Mouse (Mus musculus) cerebellum, postnatal 14 days (tissue): ENCODE measurements around the gene Ttc39b.

ENCODE experiments used
- DNase-seq, 2 experiments: peaks; one replicate each; pipeline ENCODE4 v3.0.0; 2021; ENCODE audit warnings: mixed read lengths in 2 of 2

Ttc39b gene

DNA sequence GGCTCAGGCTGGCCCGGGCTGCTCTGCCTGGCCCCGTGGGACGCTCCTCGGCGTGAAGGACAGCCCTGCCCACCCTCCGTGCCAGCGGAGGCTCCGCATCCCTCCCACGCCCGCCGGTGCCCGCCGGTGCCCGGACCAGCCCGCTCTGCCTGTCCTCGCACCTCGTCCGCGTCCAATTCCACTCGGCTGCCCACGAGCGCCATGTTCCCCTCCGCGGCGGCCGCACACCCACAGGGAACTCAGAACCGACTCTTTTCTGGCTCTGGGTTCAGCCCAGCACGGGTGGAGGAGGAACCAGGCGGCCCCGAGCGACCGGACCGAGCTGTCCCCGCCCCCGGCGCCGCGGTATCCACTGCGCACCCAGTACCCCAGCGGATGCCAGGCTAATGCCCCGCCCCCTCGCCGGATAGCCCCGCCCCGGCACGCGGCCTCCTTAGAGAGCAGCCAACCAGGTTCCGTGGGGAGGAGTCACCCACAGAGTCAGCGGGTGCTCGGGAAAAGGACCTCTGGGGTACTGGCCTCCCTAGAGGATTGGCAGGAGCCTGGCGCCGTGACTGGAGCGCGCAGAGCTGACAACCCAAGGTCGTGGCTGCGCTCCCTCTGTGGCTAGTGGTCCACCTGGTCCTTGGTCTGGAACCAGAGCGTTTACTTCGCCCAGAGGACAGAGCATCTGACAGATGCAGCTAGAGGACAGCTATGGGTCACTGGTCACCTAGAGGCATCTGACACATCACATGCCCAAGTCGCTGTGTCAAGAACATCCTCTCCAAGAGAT is at the start of gene Ttc39b:
Ttc39b (minus strand) TSS at position 346 of the 775 bp plus-strand sequence.
- peak; percentile 88 to 89 for DNase-seq

- peak; percentile 26 to 27 for DNase-seq
Observed at GRCm38 (mm10) chr4:83373381-83373780, 49.3 kb upstream of the Ttc39b start.

- no peak for DNase-seq
Observed at GRCm38 (mm10) chr4:83357738-83358137, 33.7 kb upstream of the Ttc39b start.

GRCm38 (mm10) chr4:83354786-83355185 is 30.7 kb upstream of the Ttc39b start:
- DNase-seq: no peak

- no peak for DNase-seq
Observed at GRCm38 (mm10) chr4:83353949-83354348, 29.9 kb upstream of the Ttc39b start.

GRCm38 (mm10) chr4:83353276-83353675 is 29.2 kb upstream of the Ttc39b start:
- DNase-seq: no peak

- peak; percentile 90 for DNase-seq
Observed at GRCm38 (mm10) chr4:83350719-83351118, 26.7 kb upstream of the Ttc39b start.

DNA sequence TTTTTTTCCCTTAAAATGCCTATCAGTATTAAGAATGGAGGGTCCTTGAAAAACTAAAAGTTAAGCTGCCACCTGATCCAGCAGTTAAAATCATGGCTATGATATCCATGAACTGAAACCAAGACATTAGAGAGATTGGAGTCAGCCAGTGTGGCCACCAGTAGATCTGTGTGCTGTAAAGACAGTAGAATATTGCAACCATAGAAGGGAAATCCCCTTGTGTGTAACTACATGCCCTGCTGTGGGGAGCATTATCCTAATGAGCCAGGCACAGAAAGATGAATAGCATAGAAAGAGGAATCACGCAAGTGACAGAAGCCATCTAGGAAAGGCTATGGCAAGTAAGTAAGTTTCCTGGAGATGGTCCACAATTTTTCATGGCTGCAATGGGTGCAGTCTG is 24.9 kb upstream of the Ttc39b start:
- DNase-seq: no peak

DNA sequence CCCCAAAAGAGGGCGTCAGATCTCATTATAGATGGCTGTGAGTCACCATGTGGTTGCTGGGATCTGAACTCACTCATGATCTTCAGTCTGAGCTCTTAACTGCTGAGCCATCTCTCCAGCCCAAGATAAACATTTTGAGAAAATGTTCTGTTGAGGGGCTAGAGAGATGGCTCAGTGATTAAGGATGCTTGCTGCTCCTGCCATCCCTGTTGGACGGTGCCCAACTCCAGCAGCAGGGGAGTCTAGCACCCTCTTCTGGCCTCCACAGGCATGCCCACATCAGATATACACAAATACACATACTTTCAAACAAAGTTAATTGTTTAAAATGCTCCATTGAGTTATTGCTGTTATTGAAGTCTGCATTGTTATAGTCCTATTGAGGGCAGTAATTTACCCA is 19.8 kb upstream of the Ttc39b start:
- peak; percentile 40 to 58 for DNase-seq

DNA sequence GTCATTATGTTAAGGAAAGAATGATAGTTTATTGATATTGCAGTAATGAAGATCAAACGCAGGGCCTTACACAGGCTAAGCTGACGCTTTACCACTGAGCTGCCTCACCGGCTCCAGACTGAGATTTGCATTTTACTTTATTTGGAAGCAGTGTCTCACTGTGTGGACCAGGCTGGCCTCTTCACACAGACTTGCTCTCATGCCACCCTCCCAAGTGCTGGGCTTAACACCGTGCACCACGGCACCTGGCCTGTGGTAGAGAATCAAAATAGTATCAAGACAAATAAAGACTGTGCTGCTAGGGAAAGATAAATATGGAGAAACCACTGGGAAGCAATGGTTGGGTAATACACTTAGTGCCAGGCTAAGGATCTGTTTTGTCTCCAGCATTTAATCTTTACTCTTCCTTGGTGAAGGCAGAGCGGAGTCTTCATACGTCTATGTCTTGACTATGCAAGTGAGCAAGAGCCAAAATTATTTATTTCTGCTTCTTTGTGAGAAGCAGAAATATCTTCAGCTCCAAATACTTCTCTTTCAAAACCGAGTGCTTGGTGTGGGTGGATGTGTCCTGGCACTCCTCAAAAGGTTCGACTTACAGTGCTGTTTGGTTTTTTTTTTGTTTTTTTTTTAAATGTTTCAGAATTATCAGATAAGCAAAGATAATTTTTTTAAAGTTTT is 19.2 kb upstream of the Ttc39b start:
- DNase-seq: no peak

DNA sequence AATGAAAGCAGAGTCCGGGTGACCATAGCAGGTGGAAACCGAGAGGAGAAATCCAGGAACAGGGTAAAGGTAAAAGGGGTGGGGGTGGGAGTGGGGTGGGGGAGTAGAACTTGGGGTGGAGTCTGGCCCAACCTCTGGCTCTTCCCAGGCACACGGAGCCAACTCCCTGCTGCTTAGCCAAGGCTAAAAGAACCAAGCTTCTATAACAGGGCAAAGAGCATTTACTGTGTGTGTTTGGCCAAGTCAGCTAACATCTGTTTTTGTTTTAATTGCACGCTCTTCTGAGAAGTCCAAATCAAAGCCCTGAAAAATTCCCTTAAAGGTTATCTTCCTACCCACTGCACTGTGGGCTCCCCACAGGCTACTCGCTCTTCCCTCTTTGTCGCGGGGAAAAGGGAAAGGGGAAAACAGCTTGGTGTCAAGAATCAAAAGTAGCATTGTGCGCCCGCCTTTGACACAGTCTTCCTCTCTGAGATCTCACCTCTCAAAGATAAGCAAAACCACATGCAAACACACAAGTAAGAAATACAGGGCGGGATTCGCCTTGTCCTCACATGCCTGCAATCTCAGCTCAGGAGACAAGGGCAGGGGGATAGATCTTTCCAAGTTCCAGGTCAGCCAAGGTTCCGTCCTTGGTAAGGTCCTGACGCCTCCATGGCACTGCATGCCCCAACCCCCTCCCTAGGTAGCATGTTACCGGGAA is 18.4 kb upstream of the Ttc39b start:
- no peak for DNase-seq

- DNase-seq: no peak
Observed at GRCm38 (mm10) chr4:83339393-83339792, 15.3 kb upstream of the Ttc39b start.

DNA sequence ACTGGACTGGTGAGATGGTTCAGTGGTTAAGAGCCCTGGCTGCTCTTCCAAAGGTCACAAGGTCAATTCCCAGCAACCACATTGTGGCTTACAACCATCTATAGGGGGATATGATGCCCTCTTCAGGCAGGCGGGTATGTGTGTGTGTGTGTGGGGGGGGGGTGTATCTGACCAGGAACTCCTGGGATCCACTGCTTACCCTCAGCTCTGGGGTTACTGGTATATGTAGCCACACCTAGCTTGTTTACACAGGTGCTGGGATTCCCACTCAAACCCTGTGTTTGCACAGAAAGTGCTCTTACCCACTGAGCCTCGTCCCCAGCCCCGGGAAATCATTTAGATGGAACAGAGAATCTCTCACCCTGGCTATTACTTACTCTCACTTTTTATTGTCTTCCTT is 13.7 kb upstream of the Ttc39b start:
- DNase-seq: no peak

GRCm38 (mm10) chr4:83330369-83330768 is 6.3 kb upstream of the Ttc39b start:
- no peak for DNase-seq

DNA sequence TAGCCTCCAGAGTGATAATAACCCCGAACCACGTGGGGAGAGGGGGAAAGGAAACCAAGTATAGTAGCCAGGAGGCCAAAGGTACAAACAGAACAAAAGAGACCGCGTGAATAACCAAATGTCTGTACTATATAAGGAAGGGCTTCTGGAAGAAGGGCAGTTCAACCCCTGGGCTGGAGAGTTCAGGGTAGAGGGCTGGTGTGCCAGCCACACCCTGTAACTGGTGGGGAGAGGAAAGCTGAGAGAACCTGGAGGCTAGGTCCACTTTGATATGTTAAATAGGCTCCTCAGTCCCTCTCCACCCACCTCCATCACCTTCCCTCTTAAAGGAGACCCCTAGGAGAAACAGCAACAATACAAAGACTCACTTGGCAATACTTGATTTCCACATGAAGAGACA is 5.6 kb upstream of the Ttc39b start:
- DNase-seq: no peak

GRCm38 (mm10) chr4:83328026-83328945 is 4.2 kb upstream of the Ttc39b start:
- no peak for DNase-seq

GRCm38 (mm10) chr4:83327526-83327925 is 3.5 kb upstream of the Ttc39b start:
- DNase-seq: no peak

- peak; percentile 12 to 15 for DNase-seq
Observed at GRCm38 (mm10) chr4:83325366-83325765, 1.3 kb upstream of the Ttc39b start.

- peak; percentile 62 to 63 for DNase-seq
Observed at GRCm38 (mm10) chr4:83323201-83323903, 703 bp downstream of the Ttc39b start.

- DNase-seq: no peak
Observed at GRCm38 (mm10) chr4:83319736-83320135, 4.3 kb downstream of the Ttc39b start.

DNA sequence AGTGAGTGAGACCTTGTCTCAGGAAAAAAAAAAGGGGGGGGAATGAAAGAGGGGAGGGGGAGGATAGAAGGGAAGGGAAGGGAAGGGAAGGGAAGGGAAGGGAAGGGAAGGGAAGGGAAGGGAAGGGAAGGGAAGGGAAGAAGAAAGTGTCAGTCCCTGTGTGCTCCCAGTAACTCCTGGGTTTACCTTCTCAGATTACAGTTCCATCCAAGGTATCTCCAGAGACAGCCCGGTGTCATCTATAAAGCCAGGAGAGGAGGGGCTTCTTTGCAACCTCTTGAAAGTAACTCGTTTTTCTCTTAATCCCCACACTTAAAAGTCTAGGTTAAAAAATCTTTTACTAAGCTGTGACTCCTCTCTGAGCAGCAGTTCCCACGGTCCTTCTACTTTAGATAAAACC is 5.3 kb downstream of the Ttc39b start:
- DNase-seq: no peak

GRCm38 (mm10) chr4:83317826-83318348 is 6.2 kb downstream of the Ttc39b start:
- no peak for DNase-seq
